Mouse (Mus musculus) heart, embryonic 12.5 days (tissue): ENCODE measurements at regions not wholly inside any gene's neighbourhood (a gene's known extent, or its start where the extent isn't known, plus 50 kb on each side); places are given as distances from the start of the nearest gene placed in this dataset.

Source experiments
- ATAC-seq: fragments of 200-750 bp; cut with Nextera tagmentation; 2 replicates; pipeline ENCODE4 v1.8.0; 2017; ENCODE audit warnings: moderate TSS enrichment, moderate library complexity; ENCODE audit not compliant: insufficient number of reproducible peaks, low FRiP score
- H3K27ac ChIP-seq: fragments of 300-500 bp; sonication (generic); 2 replicates; pipeline ENCODE4 v1.5.1; 2016; ENCODE audit warnings: mild to moderate bottlenecking, moderate library complexity; ENCODE audit not compliant: poor library complexity, severe bottlenecking
- H3K27me3 ChIP-seq: fragments of 300-500 bp; sonication (generic); replicated peaks from 2 replicates; pipeline ENCODE4 v1.6.1; 2016; ENCODE audit warnings: mild to moderate bottlenecking, moderate library complexity
- H3K36me3 ChIP-seq: fragments of 300-500 bp; sonication (generic); 2 replicates; pipeline ENCODE4 v1.6.1; 2016; ENCODE audit warnings: mild to moderate bottlenecking, moderate library complexity
- H3K4me1 ChIP-seq: fragments of 300-500 bp; sonication (generic); replicated peaks from 2 replicates; pipeline ENCODE4 v1.6.1; 2016; ENCODE audit warnings: mild to moderate bottlenecking
- H3K4me2 ChIP-seq: fragments of 300-500 bp; sonication (generic); 2 replicates; pipeline ENCODE4 v1.6.1; 2016; ENCODE audit warnings: mild to moderate bottlenecking, moderate library complexity
- H3K4me3 ChIP-seq: fragments of 300-500 bp; sonication (generic); 2 replicates; pipeline ENCODE4 v1.5.1; 2016; ENCODE audit warnings: mild to moderate bottlenecking
- H3K9ac ChIP-seq: fragments of 300-500 bp; sonication (generic); 2 replicates; pipeline ENCODE4 v1.6.1; 2016; ENCODE audit warnings: mild to moderate bottlenecking, moderate library complexity
- H3K9me3 ChIP-seq: fragments of 300-500 bp; sonication (generic); replicated peaks from 2 replicates; pipeline ENCODE4 v1.6.1; 2016; ENCODE audit warnings: mild to moderate bottlenecking, moderate library complexity
- WGBS: fragments of 180-500 bp; shearing (Covaris S2); methylation state at CpG from one replicate; pipeline ENCODE4 v1.1.7; 2016; 5-methylcytosine and 5-hydroxymethylcytosine counted together

DNA sequence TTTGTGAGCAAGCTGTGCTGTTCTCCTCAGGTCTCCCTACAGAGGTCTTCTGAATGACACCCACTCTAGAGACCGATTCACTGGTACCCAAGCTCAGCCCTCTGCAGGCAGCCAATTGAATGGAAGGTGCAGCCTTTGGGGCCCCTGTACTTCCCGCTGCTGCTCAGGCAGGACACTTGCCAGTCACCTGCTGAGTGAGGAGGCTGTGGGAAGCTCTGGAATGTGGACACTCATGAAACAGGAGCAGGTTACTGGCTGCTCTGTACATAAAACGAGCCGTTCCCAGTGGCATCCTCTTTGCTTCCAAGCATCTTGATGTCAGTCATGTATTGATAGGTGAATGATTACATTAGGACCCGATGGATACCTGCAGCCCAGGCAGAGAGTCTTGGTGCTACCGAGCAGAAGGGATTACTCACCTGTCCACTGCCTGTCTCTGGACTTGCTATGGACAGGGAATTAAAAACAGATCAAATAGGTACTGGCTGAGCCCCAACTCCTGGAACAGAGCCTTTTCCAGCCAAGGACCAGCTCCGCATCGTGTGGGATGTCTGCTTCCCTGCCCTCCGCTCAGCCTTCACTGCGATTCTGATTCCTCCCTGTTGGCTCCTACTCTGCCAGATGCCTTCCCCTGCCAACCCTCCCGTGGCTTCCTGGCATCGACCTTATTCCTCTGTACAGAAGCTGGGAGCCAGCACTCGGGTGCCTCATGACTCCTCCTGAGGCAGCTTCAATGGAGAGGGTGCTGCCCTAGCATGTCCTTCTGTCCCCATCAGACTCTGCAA, 593.2 kb downstream of the Tbc1d22a start:
- Histone ChIP-seq H3K4me3 (no peak overlapping the region), H3K36me3 (no peaks in the 10 kb centered on the region), H3K9me3 (0 out of 2 replicates have a peak, but pooled peaks cover 3% of the 10 kb centered on the region), H3K4me2 (no peak overlapping the region), H3K27me3 (0 out of 2 replicates have a peak, but pooled peaks cover 3% of the 10 kb centered on the region), H3K9ac (no peak overlapping the region), H3K4me1 (no peaks in the 10 kb centered on the region), H3K27ac (no peak overlapping the region)
- ATAC-seq, result no peak
- WGBS, result 75% methylated on average over 13 of the region's 13 CpGs

DNA sequence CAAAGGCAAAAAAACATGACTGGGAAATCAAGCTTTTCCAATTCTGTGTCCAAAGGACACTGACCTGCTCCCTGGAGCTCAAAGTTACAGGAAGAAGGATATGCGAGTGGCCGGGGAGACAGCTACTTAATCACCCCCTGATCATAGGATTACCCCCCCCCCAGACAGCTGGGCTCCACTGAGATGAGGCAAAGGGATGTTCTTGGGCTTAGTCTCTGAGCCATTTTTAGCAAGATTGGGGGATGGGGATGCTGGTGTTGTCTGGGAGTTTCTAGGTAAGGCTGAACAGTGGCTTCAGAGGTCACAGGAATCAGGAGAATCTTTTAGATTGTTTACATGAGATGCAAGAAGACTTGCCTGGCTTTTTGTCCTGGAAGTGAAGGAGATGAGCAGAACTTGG, 597.6 kb downstream of the Tbc1d22a start:
- Histone ChIP-seq H3K9me3 (0 out of 2 replicates have a peak, but pooled peaks cover 3% of the 10 kb centered on the region), H3K36me3 (no peaks in the 10 kb centered on the region), H3K4me3 (no peak overlapping the region), H3K9ac (no peak overlapping the region), H3K27me3 (0 out of 2 replicates have a peak, but pooled peaks cover 3% of the 10 kb centered on the region), H3K4me2 (no peak overlapping the region), H3K4me1 (no peaks in the 10 kb centered on the region), H3K27ac (no peak overlapping the region)
- no peak for ATAC-seq
- 44% methylated on average over 2 of the region's 2 CpGs for WGBS

GRCm38 (mm10) chr15:86814808-86815421, 600.7 kb downstream of the Tbc1d22a start:
- Histone ChIP-seq H3K4me1 (no peaks in the 10 kb centered on the region), H3K36me3 (no peaks in the 10 kb centered on the region), H3K4me2 (no peak overlapping the region), H3K9me3 (0 out of 2 replicates have a peak, but pooled peaks cover 3% of the 10 kb centered on the region), H3K9ac (no peak overlapping the region), H3K4me3 (no peak overlapping the region), H3K27me3 (no peaks in the 10 kb centered on the region), H3K27ac (no peak overlapping the region)
- ATAC-seq, result no peak
- 56% methylated on average over 8 of the region's 8 CpGs for WGBS

GRCm38 (mm10) chr15:86835996-86836395, 621.7 kb downstream of the Tbc1d22a start:
- 20% methylated on average over 6 of the region's 6 CpGs for WGBS
- no peak overlapping the region for H3K27ac ChIP-seq
- H3K36me3 ChIP-seq, result no peaks in the 10 kb centered on the region
- peaks cover 17% of the 10 kb centered on the region for H3K4me1 ChIP-seq
- no peak overlapping the region for H3K4me3 ChIP-seq
- H3K9me3 ChIP-seq, result peaks cover 4% of the 10 kb centered on the region; the same call in 1 of the 2 replicates
- H3K27me3 ChIP-seq, result no peaks in the 10 kb centered on the region
- no peak for ATAC-seq
- no peak overlapping the region for H3K9ac ChIP-seq
- peak overlapping the region; percentile 37 for H3K4me2 ChIP-seq

- 40% methylated on average over 11 of the region's 11 CpGs for WGBS
- no peaks in the 10 kb centered on the region for H3K27me3 ChIP-seq
- H3K4me3 ChIP-seq, result no peak overlapping the region
- peaks cover 6% of the 10 kb centered on the region for H3K9me3 ChIP-seq
- no peak overlapping the region for H3K27ac ChIP-seq
- H3K4me2 ChIP-seq, result no peak overlapping the region
- no peak for ATAC-seq
- H3K9ac ChIP-seq, result no peak overlapping the region
- H3K4me1 ChIP-seq, result no peaks in the 10 kb centered on the region
- H3K36me3 ChIP-seq, result no peaks in the 10 kb centered on the region
Observed at GRCm38 (mm10) chr15:86852161-86852870, 638.1 kb downstream of the Tbc1d22a start.

- H3K4me3 ChIP-seq, result no peak overlapping the region
- no peaks in the 10 kb centered on the region for H3K4me1 ChIP-seq
- WGBS, result 3% methylated on average over 3 of the region's 3 CpGs
- H3K27ac ChIP-seq, result no peak overlapping the region
- no peaks in the 10 kb centered on the region; the same call in 1 of the 2 replicates for H3K9me3 ChIP-seq
- no peak for ATAC-seq
- no peak overlapping the region for H3K9ac ChIP-seq
- H3K4me2 ChIP-seq, result no peak overlapping the region
- no peaks in the 10 kb centered on the region for H3K36me3 ChIP-seq
- H3K27me3 ChIP-seq, result no peaks in the 10 kb centered on the region
Observed at GRCm38 (mm10) chr15:86858356-86858906, 644.2 kb downstream of the Tbc1d22a start.

GRCm38 (mm10) chr15:86875721-86876309, 661.6 kb downstream of the Tbc1d22a start:
- Histone ChIP-seq H3K27me3 (no peaks in the 10 kb centered on the region), H3K27ac (no peak overlapping the region), H3K9me3 (no peaks in the 10 kb centered on the region), H3K4me3 (0 out of 2 replicates have a peak overlapping the region, but pooled peaks have one; percentile 13), H3K9ac (no peak overlapping the region), H3K36me3 (no peaks in the 10 kb centered on the region), H3K4me1 (0 out of 2 replicates have a peak, but pooled peaks cover 3% of the 10 kb centered on the region), H3K4me2 (peak overlapping the region; percentile 53)
- 10% methylated on average over 7 of the region's 7 CpGs for WGBS
- no peak for ATAC-seq

DNA sequence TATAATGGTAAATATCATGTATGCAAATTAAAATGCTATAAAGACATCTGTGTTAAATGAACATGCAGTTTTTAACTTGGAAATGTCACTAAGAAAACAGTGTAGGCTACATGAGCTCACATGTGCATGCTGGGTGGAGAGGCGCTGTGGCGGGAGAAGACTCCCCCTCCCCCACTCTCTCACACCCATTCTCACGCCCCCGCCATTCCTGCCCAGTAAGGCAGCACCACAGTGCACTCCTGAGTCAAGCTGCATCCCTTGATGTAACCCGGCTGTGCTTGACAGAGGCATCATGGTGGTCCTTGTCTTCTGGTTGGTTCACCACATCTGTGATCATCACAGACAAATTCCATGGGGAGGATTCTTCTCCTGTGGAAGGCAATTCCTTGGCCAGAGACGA, 647.1 kb upstream of the Fam19a5 start:
- no peak overlapping the region for H3K9ac ChIP-seq
- WGBS, result 41% methylated on average over 6 of the region's 6 CpGs
- no peak overlapping the region for H3K4me2 ChIP-seq
- H3K27ac ChIP-seq, result no peak overlapping the region
- H3K4me3 ChIP-seq, result no peak overlapping the region
- no peaks in the 10 kb centered on the region for H3K9me3 ChIP-seq
- no peaks in the 10 kb centered on the region for H3K4me1 ChIP-seq
- H3K36me3 ChIP-seq, result no peaks in the 10 kb centered on the region
- no peak for ATAC-seq
- H3K27me3 ChIP-seq, result no peaks in the 10 kb centered on the region

DNA sequence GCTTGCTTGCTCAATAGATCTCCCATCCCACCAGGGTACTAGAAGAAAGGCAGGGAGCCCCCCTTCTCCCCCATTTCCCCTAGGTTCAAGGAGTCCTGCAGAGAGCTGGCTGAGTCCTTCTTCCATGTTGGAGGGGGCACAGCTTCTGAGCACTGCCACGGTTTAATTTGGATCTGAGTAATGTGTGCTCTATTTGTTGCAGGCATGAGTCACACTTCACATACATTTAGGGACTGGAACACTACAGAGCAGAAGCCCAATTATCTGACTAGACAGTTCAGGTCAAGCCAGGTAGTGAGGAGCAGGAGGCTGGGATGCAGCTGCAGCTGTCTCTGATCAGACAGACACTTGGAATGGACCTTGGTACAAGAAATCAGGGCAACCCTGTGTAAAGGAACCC, 644.1 kb upstream of the Fam19a5 start:
- WGBS, result 79% methylated on average over 1 of the region's 1 CpGs
- Histone ChIP-seq H3K4me3 (no peak overlapping the region), H3K9me3 (no peaks in the 10 kb centered on the region), H3K27ac (no peak overlapping the region), H3K4me2 (no peak overlapping the region), H3K36me3 (no peaks in the 10 kb centered on the region), H3K4me1 (no peaks in the 10 kb centered on the region), H3K27me3 (peaks cover 5% of the 10 kb centered on the region; the same call in 1 of the 2 replicates), H3K9ac (no peak overlapping the region)
- ATAC-seq, result no peak

GRCm38 (mm10) chr15:86903006-86903405, 641.1 kb upstream of the Fam19a5 start:
- Histone ChIP-seq H3K4me1 (no peaks in the 10 kb centered on the region), H3K4me3 (no peak overlapping the region), H3K4me2 (no peak overlapping the region), H3K36me3 (no peaks in the 10 kb centered on the region), H3K9ac (no peak overlapping the region), H3K9me3 (no peaks in the 10 kb centered on the region), H3K27ac (no peak overlapping the region), H3K27me3 (peaks cover 5% of the 10 kb centered on the region; the same call in 1 of the 2 replicates)
- 32% methylated on average over 3 of the region's 3 CpGs for whole genome bisulfite sequencing
- no peak for ATAC-seq
